Mouse (Mus musculus): ENCODE results near the gene Fbxo46.
A peak's percentile ranks its signal among the peaks of the same experiment; 100 is the strongest.

Gene Fbxo46

DNA sequence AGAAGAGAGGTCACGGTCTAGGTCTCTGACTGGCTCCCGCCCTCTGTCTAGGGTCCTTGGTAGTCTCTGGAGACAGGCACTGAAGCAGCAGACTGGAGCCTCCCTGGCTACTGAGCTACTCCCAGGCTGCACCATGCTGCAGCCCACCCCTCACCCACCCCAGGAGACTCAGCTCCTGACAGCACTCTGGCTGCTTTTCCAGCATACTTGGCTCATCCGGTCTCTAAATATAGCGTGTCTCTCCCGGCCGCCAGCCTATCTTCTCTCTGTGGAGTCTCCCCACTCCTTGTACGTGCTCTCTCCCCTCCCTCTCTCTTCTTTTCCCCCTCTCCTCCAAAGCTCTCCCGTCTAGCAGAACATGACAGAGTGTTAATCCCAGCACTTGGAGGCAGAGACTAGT is 50.5 kb downstream of the Fbxo46 start:
- peak; percentile 66 for DNase-seq

GRCm38 (mm10) chr7:19171831-19172230 is 52.2 kb downstream of the Fbxo46 start:
- no peak for DNase-seq

DNA sequence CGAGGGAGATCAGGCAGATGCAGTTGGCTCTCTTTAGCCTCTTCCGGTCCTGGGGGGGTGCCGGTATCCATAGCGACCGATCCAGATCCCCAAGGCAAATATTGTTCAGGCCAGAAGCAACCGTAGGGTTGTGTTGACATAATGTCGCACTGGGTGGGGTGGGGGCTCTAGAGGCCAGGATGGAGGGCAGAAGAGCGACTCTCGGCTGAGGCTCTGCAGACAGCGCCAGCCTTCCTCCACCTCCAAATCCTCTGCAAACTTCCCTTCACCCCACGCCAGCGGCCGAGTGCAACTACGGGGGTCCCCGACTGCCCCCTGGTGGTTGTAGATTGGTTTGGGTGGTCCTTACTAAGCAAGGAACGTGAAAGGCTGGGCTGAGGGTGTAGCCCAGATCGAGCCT is 53.2 kb downstream of the Fbxo46 start:
- DNase-seq: peak; percentile 94

DNA sequence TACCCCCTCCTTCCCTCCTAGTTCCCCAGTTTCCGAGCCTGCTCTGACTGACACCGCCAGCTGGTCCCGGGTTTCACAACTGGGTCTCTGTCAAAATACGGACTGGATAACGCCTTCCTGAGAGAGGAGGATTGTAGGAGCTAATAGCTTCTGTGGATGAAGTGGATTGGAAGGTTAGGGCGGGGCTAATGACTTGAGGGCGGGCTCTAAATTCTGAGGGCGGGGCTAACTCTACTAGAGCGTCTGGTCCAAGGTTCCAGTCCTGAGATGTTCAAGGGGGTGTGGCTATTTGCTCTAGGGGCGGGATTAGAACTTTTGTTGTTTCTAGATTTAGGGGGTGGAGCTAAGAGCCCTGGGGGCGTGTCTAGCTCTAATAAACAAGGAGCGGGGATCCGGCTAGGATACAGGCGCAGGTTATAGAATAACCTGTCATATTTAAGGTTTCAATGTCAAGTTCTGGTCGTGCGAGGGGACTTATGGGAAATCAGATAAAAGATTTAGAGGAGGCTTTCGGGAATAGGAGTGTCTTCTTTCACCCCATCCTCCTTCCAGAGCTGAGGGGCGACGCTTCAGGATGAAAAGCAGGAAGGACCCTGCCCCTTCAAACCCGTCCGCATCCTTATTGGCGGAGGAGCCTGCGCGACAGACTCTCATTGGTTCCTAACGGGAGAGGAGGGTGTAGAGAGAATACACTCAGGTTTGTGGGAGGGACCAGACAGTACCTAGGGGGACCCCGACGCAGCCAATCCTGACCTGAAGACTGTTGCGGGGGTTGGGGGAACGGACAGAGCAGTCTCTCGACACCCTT is 56.3 kb downstream of the Fbxo46 start, which contains the start of gene Eml2:
Gene Eml2 (plus strand): TSS at position 714 of the 808 bp plus-strand sequence.
- peak; percentile 72 for DNase-seq

DNA sequence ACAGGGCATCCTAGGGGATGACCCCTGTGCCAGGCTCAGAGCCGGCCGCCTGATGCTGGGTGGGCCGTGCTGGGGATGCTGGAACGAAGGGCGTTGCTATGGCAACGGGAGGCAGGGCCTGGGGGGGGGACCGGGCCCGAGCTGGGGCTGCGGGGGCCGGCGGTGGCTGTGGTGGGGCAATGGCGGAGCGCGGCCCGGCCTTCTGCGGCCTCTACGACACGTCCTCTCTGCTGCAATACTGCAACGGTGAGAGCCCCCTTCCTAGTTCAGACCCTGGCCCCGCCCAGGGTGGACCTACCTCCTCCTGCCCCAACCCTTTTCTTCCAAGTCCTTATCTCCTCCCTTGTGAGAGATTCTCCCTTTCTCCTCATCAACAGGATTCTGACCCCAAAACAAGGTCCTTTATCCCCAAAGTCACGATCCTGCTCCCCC is 56.9 kb downstream of the Fbxo46 start:
- no peak for DNase-seq

DNA sequence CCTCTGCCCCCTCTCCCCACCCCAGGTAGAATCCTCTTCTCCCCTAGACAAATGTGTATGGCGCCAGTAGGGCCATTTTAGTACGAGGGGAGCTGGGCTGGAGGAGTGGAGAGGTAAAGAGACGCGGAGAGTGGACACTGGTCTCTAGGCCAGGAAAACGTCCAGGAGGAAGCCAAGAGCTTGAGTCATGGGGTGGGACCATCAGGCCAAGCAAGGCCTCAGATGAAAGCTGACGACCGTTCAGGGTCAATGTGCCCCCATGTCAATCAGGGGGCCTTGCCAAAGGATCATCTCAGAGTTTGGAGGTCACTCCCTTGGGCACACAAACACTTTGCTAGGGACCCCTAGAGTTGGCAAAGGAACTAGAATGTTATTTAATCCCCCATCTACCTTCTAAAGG is 57.6 kb downstream of the Fbxo46 start:
- DNase-seq: no peak

DNA sequence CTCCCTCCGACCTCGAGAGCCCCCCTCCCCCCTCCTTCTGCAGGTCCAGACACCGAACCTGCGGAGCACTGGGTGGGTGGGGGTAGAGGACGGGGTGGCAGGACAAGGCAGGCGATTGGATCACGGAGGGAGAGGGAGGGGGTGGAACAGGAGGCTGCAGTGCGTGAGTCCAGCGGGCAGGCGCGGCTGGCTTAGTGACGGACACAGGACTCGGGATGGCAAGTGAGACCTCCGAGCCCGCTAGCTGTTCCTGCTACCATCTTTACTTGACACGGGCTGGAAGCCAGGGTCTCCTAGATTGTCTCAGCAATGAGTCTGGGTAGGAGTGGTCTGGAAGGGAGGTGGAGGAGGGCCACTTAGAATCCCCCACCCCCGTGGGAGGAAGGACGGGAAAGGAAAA is 58.4 kb downstream of the Fbxo46 start:
- no peak for DNase-seq

DNA sequence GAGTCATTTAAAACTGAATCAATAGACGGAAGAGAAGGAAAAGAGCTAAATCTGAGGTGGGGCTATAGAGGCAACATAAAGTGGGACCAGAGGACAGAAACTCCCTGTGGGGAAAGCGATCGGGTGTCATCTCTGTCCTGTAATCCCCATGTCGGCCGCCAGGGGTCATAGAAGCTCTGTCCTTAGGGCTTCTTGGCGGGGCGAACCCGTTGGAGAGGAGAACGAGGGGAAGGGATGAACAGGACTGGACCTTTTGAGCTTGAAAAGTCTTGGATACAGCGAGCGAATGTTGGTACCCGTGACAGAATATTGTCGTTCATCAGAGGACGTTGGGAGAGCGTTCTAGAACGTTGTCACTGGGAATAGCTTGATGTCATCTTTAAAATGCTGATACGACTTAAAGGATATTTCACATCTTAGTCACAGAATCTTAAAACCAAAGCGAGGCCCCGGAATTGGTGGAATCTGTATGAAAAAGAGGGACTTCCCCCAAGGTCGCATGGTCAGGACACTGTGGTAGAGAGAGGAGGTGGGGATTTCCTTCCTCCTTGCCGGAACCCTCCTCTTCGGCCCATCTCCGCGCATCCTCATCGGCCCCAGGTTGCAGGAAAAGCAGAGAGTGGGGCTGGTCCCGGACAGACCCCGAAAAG is 58.9 kb downstream of the Fbxo46 start:
- DNase-seq: peak; percentile 83

GRCm38 (mm10) chr7:19179173-19179572 is 59.5 kb downstream of the Fbxo46 start:
- peak; percentile 81 for DNase-seq

- no peak for DNase-seq
Observed at GRCm38 (mm10) chr7:19179936-19180335, 60.3 kb downstream of the Fbxo46 start.

DNA sequence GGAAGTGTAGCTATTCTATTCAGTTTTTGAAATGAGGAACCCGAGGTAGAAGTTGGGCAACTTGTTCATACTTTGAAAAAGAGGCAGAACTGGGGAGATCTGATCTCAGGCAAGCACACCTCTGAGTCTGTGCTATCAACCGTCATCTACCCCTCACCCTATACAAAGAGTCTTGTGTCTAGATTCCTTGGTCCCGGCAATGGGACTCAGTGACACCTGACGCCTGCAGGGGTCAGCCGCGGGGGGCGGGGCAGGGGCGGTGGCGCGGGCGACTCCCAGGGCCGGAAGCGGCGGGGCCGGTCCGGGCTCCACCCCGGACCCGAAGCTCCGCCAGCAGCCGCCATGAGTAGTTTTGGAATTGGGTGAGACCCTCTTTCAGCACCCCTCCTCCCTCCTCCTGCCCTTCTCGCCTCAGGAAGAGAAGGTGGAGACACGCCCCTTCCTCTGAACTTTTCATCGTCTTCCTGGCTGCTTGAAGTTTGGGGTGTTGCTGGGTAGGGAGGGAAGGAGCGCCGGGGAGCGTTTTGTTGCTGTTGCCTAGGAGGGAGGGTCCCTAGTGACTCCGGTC is 61.3 kb downstream of the Fbxo46 start:
- DNase-seq: peak; percentile 67

DNA sequence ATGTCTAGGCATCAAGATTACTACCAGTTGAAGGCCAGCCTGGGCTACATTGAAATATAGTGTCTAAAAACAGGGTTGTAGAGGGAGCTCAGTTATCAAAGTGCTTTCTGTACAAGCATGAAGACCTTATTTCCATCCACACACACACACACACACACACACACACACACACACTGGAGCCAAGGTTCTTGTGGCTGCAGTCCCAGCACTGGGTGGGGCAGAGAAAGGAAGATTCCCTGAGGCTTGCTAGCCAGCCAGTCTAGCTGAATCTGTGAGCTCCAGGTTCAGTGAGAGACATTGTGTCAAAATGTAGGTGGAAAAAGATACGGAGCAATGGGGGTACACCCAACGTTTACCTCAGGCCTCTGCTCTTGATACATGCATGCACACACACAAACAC is 64.6 kb downstream of the Fbxo46 start:
- DNase-seq: no peak

DNA sequence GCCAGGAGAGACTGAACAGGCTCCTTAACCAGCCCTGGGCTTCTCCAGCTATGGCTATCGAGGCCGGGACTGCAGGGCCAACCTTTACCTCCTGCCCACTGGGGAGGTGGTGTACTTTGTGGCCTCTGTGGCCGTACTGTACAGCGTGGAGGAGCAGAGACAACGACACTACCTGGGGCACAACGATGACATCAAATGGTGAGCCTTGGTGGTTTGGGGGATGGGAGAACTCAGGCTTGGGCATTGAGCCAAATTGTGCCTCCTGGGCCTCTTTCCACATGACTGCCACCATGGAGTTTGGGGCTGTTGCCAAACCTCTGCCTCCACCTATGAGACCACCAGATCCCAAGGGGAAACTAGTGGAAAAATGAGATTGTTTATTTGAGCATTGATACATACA is 65.1 kb downstream of the Fbxo46 start:
- no peak for DNase-seq

All from lung, postnatal 10 days (tissue).